Mouse (Mus musculus): ENCODE results near the gene Gpr150. TPM values are rescaled to one million over a fixed set of nuclear protein-coding genes. Genes with fewer than 3 reads are reported as not detected.

The Gpr150 gene
- polyA plus RNA-seq (2015; fragmentation: Nextera tagmentation; extraction: Ambion mirVana): 0.12 and 0.18 TPM in 2 replicates

GRCm38 (mm10) chr13:76056896-76057266, at the start of gene Gpr150:
Gene Gpr150 (minus strand): TSS chr13:76056996.
- Histone ChIP-seq H3K27ac (replicated peaks) (no peak within 1 kb of the TSS), H3K27me3 (ENCODE audit: control insufficient read depth, insufficient read depth, low read length) (0 out of 2 replicates have a peak, but pooled peaks cover 8% of the 10 kb centered on the region), H3K4me2 (replicated peaks; ENCODE audit: low read depth) (peak within 1 kb of the TSS; percentile 88), H3K4me1 (replicated peaks; ENCODE audit: control insufficient read depth, insufficient read depth) (peaks cover 8% of the 10 kb centered on the region; the same call in 1 of the 2 replicates), H3K9ac (ENCODE audit: low read length) (peak within 1 kb of the TSS; percentile 18; the same call in 1 of the 2 replicates), H3K9me3 (ENCODE audit: control insufficient read depth, low read length) (no peaks in the 10 kb centered on the region), H3K4me3 (ENCODE audit: low read depth, low read length) (peak within 1 kb of the TSS; percentile 49), H3K36me3 (ENCODE audit: control insufficient read depth, insufficient read depth, low read length) (no peaks in the 10 kb centered on the region)
- no peak for TF ChIP-seq CTCF (IDR thresholded peaks at IDR 0.05; ENCODE audit: low read depth)
- TF ChIP-seq EP300 (optimal IDR thresholded peaks at IDR 0.05): no peak
- 11% methylated on average over 10 of the region's 10 CpGs for WGBS
- ATAC-seq (ENCODE audit: low FRiP score, low TSS enrichment) (no peak), DNase-seq (ENCODE audit: low spot score) (no peak)

GRCm38 (mm10) chr13:76101989-76102388, 45.2 kb upstream of the Gpr150 start:
- H3K27me3 ChIP-seq (ENCODE audit: control insufficient read depth, insufficient read depth, low read length): no peaks in the 10 kb centered on the region
- WGBS: 68% methylated on average over 2 of the region's 2 CpGs

DNA sequence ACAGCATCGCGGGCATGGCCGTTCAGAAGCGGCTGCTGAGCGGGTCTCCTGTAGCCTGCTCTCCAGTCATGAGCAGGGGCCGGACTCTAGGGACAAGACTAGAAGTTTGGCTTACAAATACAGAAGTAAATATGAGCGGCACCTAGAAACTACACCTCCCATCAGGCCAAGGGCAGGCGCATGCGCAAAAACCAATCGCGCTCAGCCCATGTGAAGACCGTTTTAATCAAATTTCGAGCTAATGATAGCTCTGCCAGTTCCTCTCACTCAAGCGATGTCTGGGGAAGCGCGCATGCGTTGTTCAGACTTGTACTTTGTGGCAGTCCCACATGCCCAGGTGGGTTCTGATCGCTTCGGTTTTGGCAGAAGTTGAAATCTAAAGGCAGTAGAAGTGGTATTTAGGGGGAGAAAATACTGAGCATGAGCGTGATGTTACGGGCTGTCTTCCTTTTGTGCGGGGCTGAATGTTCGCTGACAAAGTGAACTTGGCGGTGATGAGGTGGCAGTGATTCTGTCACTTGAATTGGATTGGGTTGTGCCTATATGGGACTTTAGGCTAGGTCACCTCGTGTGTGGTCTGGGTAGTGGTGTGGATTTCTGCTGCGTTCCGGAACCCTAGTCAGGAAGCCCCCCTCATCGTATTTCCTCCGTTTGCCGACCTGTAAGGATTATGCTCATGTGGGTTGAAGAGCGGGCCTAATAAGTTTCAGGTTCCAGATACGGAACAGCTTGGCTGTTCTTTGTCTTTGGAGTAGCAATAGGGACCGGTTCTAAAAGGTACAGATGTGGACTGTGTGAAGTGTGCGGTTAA, 41.9 kb upstream of the Gpr150 start, which contains the start of the genes Arsk and Ttc37:
TSS of gene Arsk (minus strand) at position 168 of the 811 bp plus-strand sequence.
TSS of gene Ttc37 (plus strand) at position 242 of the 811 bp plus-strand sequence.
- under 1% methylated on average over 34 of the region's 34 CpGs for WGBS
- Histone ChIP-seq H3K4me1 (replicated peaks; ENCODE audit: control insufficient read depth, insufficient read depth) (no peaks in the 10 kb centered on the region), H3K27me3 (ENCODE audit: control insufficient read depth, insufficient read depth, low read length) (no peaks in the 10 kb centered on the region), H3K36me3 (ENCODE audit: control insufficient read depth, insufficient read depth, low read length) (no peaks in the 10 kb centered on the region), H3K9ac (ENCODE audit: low read length) (peak within 1 kb of the TSS; percentile 61), H3K27ac (replicated peaks) (peak within 1 kb of the TSS; percentile 5; the same call in 1 of the 2 replicates), H3K4me2 (replicated peaks; ENCODE audit: low read depth) (peak within 1 kb of the TSS; percentile 61), H3K9me3 (ENCODE audit: control insufficient read depth, low read length) (no peaks in the 10 kb centered on the region), H3K4me3 (ENCODE audit: low read depth, low read length) (peak within 1 kb of the TSS; percentile 57)
- ATAC-seq (ENCODE audit: low FRiP score, low TSS enrichment): peak; percentile 96
- DNase-seq (ENCODE audit: low spot score): peak; percentile 93
- TF ChIP-seq EP300 (optimal IDR thresholded peaks at IDR 0.05) (no peak), CTCF (IDR thresholded peaks at IDR 0.05; ENCODE audit: low read depth) (no peak)

More at GRCm38 (mm10) chr13:76101989-76102388, 45.2 kb upstream of the Gpr150 start:
- Histone ChIP-seq H3K9ac (ENCODE audit: low read length) (no peak overlapping the region), H3K4me1 (replicated peaks; ENCODE audit: control insufficient read depth, insufficient read depth) (no peaks in the 10 kb centered on the region), H3K9me3 (ENCODE audit: control insufficient read depth, low read length) (no peaks in the 10 kb centered on the region), H3K27ac (replicated peaks) (no peak overlapping the region), H3K4me3 (ENCODE audit: low read depth, low read length) (no peak overlapping the region), H3K36me3 (ENCODE audit: control insufficient read depth, insufficient read depth, low read length) (no peaks in the 10 kb centered on the region), H3K4me2 (replicated peaks; ENCODE audit: low read depth) (no peak overlapping the region)
- TF ChIP-seq CTCF (IDR thresholded peaks at IDR 0.05; ENCODE audit: low read depth) (no peak), EP300 (optimal IDR thresholded peaks at IDR 0.05) (no peak)
- DNase-seq (ENCODE audit: low spot score): no peak
- ATAC-seq (ENCODE audit: low FRiP score, low TSS enrichment): peak; percentile 53; the same call in 1 of the 2 replicates

DNA sequence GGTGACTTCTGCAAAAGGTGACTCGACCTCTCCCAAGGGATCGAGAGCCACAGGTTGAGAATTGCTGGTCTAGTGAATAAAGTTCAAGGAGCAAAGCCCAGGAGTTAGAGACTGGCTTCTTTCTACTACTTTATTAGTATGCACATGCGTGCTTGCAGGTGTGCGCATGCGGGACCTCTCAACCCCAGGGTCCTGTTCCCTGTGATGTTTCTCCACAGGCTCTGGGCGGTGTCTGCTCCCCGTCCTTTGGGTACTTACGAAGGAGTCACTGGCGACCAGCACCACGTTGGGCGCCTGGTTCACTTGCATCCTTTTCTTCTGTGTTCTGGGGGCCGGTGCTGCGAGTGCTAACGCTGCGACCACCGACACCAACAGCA, 41.3 kb upstream of the Gpr150 start:
- DNase-seq (ENCODE audit: low spot score) (no peak), ATAC-seq (ENCODE audit: low FRiP score, low TSS enrichment) (peak; percentile 77)
- no peaks in the 10 kb centered on the region for H3K36me3 ChIP-seq (ENCODE audit: control insufficient read depth, insufficient read depth, low read length)
- peak overlapping the region; percentile 56 for H3K4me2 ChIP-seq (replicated peaks; ENCODE audit: low read depth)
- no peaks in the 10 kb centered on the region for H3K4me1 ChIP-seq (replicated peaks; ENCODE audit: control insufficient read depth, insufficient read depth)
- WGBS: 1% methylated on average over 16 of the region's 16 CpGs
- no peaks in the 10 kb centered on the region for H3K27me3 ChIP-seq (ENCODE audit: control insufficient read depth, insufficient read depth, low read length)
- 0 out of 2 replicates have a peak overlapping the region, but pooled peaks have one; percentile 5 for H3K27ac ChIP-seq (replicated peaks)
- peak overlapping the region; percentile 55 for H3K9ac ChIP-seq (ENCODE audit: low read length)
- no peaks in the 10 kb centered on the region for H3K9me3 ChIP-seq (ENCODE audit: control insufficient read depth, low read length)
- H3K4me3 ChIP-seq (ENCODE audit: low read depth, low read length): peak overlapping the region; percentile 57
- no peak for TF ChIP-seq EP300 (optimal IDR thresholded peaks at IDR 0.05)

DNA sequence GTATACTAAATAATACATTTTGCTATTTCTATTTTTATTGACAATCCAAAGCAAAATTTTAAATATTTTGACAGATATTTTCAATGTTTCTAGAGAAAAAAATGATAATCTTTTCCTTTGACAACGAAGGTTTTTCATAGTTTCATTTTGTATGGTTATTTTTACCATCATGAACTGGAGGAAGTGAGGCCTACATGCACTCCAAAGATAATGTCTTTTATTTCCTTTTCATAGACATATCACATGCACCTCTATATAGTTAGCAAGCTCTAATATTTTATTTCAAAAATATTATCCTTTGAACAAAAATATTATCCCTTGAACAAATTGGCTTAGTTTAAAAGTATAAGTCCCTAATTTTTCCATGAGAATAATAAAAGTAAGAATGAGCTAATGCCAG, 17.5 kb upstream of the Gpr150 start:
- no peaks in the 10 kb centered on the region for H3K36me3 ChIP-seq (ENCODE audit: control insufficient read depth, insufficient read depth, low read length)
- no peak overlapping the region for H3K9ac ChIP-seq (ENCODE audit: low read length)
- no peaks in the 10 kb centered on the region for H3K27me3 ChIP-seq (ENCODE audit: control insufficient read depth, insufficient read depth, low read length)
- no peaks in the 10 kb centered on the region for H3K9me3 ChIP-seq (ENCODE audit: control insufficient read depth, low read length)
- 86% methylated on average over 1 of the region's 1 CpGs for WGBS
- no peak overlapping the region for H3K4me2 ChIP-seq (replicated peaks; ENCODE audit: low read depth)
- DNase-seq (ENCODE audit: low spot score) (no peak), ATAC-seq (ENCODE audit: low FRiP score, low TSS enrichment) (no peak)
- no peak overlapping the region for H3K4me3 ChIP-seq (ENCODE audit: low read depth, low read length)
- H3K4me1 ChIP-seq (replicated peaks; ENCODE audit: control insufficient read depth, insufficient read depth): no peaks in the 10 kb centered on the region
- TF ChIP-seq CTCF (IDR thresholded peaks at IDR 0.05; ENCODE audit: low read depth): no peak
- TF ChIP-seq EP300 (optimal IDR thresholded peaks at IDR 0.05): no peak
- no peak overlapping the region for H3K27ac ChIP-seq (replicated peaks)
